Mouse (Mus musculus): ENCODE measurements around the gene Loxl4. TPM values are rescaled to one million over a fixed set of nuclear protein-coding genes. Genes with fewer than 3 reads are reported as not detected.

The Loxl4 gene
- polyA plus RNA-seq, 1 experiment from 2014 or later = 0.25 TPM

DNA sequence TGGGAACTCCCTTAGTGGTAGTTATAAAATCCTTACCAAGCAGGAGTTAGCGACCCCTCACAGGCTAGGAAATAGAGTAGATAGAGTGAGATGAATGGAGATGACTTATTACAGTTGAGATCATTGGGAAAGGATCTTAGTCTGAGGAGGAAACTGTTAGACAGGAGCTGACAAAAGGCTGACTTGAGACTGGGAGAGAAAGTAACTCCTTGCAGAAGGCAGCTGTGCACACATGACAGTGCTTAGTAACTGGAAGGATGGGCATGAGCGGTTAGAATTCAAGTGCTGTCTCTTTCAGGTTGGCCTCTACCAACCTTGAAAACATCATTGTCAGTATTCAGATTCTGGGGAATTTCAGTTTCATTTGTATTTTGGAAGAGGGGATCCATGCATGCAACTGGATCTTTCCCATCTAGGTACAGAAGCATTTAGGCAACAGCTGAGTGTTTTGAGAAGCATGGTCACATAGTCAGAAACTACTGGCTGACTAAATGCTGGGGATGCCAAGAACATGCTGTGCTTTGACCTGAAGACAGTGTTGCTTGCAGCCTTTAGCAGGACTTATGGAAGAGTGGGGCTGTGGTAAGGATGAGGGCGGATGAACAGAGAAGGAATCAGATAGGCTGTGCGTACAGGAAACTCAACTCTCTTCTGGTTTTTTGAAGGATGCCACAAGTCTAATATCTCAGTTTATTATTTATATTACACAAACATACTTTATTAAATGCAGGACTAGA, 46.2 kb downstream of the Loxl4 start:
- Histone ChIP-seq H3K4me2 (ENCODE audit: low read depth, low read length) (no peak overlapping the region), H3K36me3 (ENCODE audit: control insufficient read depth, insufficient read depth, low read length) (no peaks in the 10 kb centered on the region), H3K9me3 (ENCODE audit: control insufficient read depth, low read length) (no peaks in the 10 kb centered on the region), H3K9ac (replicated peaks; ENCODE audit: low read depth, low read length) (no peak overlapping the region), H3K27ac (ENCODE audit: low read depth, low read length) (no peak overlapping the region), H3K4me3 (ENCODE audit: low read depth, low read length) (no peak overlapping the region), H3K4me1 (ENCODE audit: control insufficient read depth, insufficient read depth, low read length) (peaks cover 6% of the 10 kb centered on the region; the same call in 1 of the 2 replicates), H3K27me3 (ENCODE audit: control insufficient read depth, insufficient read depth, low read length) (no peaks in the 10 kb centered on the region)
- 94% methylated on average over 4 of the region's 4 CpGs for WGBS
- ATAC-seq (ENCODE audit: low read depth) = no peak

DNA sequence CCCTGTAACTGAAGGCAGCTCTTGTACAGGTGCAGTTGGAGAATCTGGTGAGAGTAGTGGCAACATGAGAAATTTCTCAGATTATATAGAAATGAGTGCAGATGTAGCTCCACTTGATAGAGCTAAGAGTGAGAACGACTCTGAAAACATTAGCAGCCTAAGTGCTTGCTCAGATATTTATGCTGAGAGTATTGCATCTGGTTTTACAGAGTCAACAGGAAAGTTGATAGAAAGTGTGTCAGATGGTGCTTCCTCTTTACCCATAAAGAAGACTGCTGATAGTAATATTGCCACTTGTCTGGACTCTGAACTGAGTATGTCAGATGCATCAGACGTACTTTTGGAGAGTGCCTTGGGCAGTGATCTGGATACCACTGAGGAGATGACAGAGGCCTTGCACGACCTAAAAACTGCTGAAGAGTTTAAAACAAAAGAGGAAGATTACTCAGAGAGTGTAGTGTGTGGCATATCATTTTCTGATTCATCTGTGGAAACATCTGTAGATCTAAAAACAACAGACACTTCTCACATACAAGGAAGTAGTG, 48.8 kb downstream of the Loxl4 start:
- WGBS = 92% methylated on average over 3 of the region's 3 CpGs
- no peak for ATAC-seq (ENCODE audit: low read depth)
- H3K9me3 ChIP-seq (ENCODE audit: control insufficient read depth, low read length) = no peaks in the 10 kb centered on the region
- no peak overlapping the region for H3K9ac ChIP-seq (replicated peaks; ENCODE audit: low read depth, low read length)
- no peaks in the 10 kb centered on the region for H3K27me3 ChIP-seq (ENCODE audit: control insufficient read depth, insufficient read depth, low read length)
- H3K4me1 ChIP-seq (ENCODE audit: control insufficient read depth, insufficient read depth, low read length) = no peaks in the 10 kb centered on the region
- H3K4me3 ChIP-seq (ENCODE audit: low read depth, low read length) = no peak overlapping the region
- H3K27ac ChIP-seq (ENCODE audit: low read depth, low read length) = no peak overlapping the region
- H3K36me3 ChIP-seq (ENCODE audit: control insufficient read depth, insufficient read depth, low read length) = no peaks in the 10 kb centered on the region
- H3K4me2 ChIP-seq (ENCODE audit: low read depth, low read length) = no peak overlapping the region

DNA sequence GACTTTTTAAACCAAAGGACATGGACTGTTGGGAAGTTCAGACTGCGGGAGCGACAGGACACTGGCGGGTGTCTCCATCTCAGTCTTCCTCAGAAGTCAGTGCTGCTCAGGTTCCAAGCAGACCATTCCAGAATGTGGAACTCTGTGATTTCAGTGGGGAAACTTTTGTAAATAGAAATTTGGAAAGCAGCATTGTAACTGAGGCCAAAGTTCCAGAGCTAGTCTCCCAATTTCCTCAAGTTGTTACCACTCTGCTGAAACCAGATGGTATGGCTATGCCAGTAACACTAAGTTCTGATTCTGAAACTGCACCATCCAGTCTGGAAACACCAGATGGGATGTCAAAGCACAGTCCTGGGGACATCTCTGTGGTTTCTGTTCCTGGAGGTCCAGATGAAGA, 49.6 kb downstream of the Loxl4 start:
- H3K27me3 ChIP-seq (ENCODE audit: control insufficient read depth, insufficient read depth, low read length) = no peaks in the 10 kb centered on the region
- no peak overlapping the region for H3K4me2 ChIP-seq (ENCODE audit: low read depth, low read length)
- H3K36me3 ChIP-seq (ENCODE audit: control insufficient read depth, insufficient read depth, low read length) = no peaks in the 10 kb centered on the region
- no peaks in the 10 kb centered on the region for H3K9me3 ChIP-seq (ENCODE audit: control insufficient read depth, low read length)
- no peak overlapping the region for H3K4me3 ChIP-seq (ENCODE audit: low read depth, low read length)
- no peak overlapping the region for H3K9ac ChIP-seq (replicated peaks; ENCODE audit: low read depth, low read length)
- no peaks in the 10 kb centered on the region for H3K4me1 ChIP-seq (ENCODE audit: control insufficient read depth, insufficient read depth, low read length)
- H3K27ac ChIP-seq (ENCODE audit: low read depth, low read length) = no peak overlapping the region
- no peak for ATAC-seq (ENCODE audit: low read depth)
- WGBS = 99% methylated on average over 3 of the region's 3 CpGs

GRCm38 (mm10) chr19:42561991-42562390, 50.6 kb downstream of the Loxl4 start:
- no peak overlapping the region for H3K4me2 ChIP-seq (ENCODE audit: low read depth, low read length)
- no peak overlapping the region for H3K9ac ChIP-seq (replicated peaks; ENCODE audit: low read depth, low read length)
- no peaks in the 10 kb centered on the region for H3K27me3 ChIP-seq (ENCODE audit: control insufficient read depth, insufficient read depth, low read length)
- H3K27ac ChIP-seq (ENCODE audit: low read depth, low read length) = no peak overlapping the region
- no peaks in the 10 kb centered on the region for H3K9me3 ChIP-seq (ENCODE audit: control insufficient read depth, low read length)
- no peaks in the 10 kb centered on the region for H3K36me3 ChIP-seq (ENCODE audit: control insufficient read depth, insufficient read depth, low read length)
- no peaks in the 10 kb centered on the region for H3K4me1 ChIP-seq (ENCODE audit: control insufficient read depth, insufficient read depth, low read length)
- ATAC-seq (ENCODE audit: low read depth) = no peak
- no peak overlapping the region for H3K4me3 ChIP-seq (ENCODE audit: low read depth, low read length)
- 96% methylated on average over 1 of the region's 1 CpGs for WGBS

DNA sequence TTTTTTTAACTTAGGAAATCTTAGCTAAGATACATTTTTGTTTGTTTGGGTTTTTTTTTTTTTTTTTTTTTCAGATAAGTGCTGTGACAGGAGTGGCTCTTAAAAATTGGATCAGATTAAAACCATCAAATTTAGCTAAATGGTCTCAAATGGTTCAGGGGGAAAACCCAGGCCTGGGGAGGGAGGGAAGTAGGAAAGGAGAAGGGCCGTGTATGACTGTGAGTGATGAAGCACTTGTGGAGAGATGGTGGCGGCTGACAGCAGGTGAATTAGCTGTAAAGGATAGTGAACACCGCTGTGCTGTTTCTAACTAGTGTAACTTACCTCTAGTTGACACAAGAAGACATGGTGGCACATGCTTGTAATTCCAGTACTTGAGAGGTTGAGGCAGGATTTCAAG, 53.9 kb downstream of the Loxl4 start:
- Histone ChIP-seq H3K36me3 (ENCODE audit: control insufficient read depth, insufficient read depth, low read length) (no peaks in the 10 kb centered on the region), H3K27me3 (ENCODE audit: control insufficient read depth, insufficient read depth, low read length) (no peaks in the 10 kb centered on the region), H3K9ac (replicated peaks; ENCODE audit: low read depth, low read length) (no peak overlapping the region), H3K4me3 (ENCODE audit: low read depth, low read length) (no peak overlapping the region), H3K9me3 (ENCODE audit: control insufficient read depth, low read length) (no peaks in the 10 kb centered on the region), H3K27ac (ENCODE audit: low read depth, low read length) (no peak overlapping the region), H3K4me1 (ENCODE audit: control insufficient read depth, insufficient read depth, low read length) (no peaks in the 10 kb centered on the region), H3K4me2 (ENCODE audit: low read depth, low read length) (no peak overlapping the region)
- no peak for ATAC-seq (ENCODE audit: low read depth)
- WGBS = 87% methylated on average over 3 of the region's 3 CpGs

Other genes with a start within 250 kb of the Loxl4 start
- 72.0 and 78.4 TPM in 2 replicates for gene Crtac1, start 181.0 kb downstream of the Loxl4 start, polyA plus RNA-seq (2014; fragmentation: Nextera tagmentation; extraction: Ambion mirVana)
- gene R3hcc1l, start 94.1 kb downstream of the Loxl4 start, polyA plus RNA-seq (2014; fragmentation: Nextera tagmentation; extraction: Ambion mirVana) = 12.7 and 16.7 TPM in 2 replicates
- 1.5 and 1.6 TPM in 2 replicates for gene Pyroxd2, start 140.0 kb upstream of the Loxl4 start, polyA plus RNA-seq (2014; fragmentation: Nextera tagmentation; extraction: Ambion mirVana)
- 10.3 and 10.7 TPM in 2 replicates for gene Hps1, start 167.2 kb upstream of the Loxl4 start, polyA plus RNA-seq (2014; fragmentation: Nextera tagmentation; extraction: Ambion mirVana)

Data from neural tube, embryonic 14.5 days (tissue).